Mouse (Mus musculus) liver, postnatal 0 days (tissue): ENCODE measurements around the gene Stard5.

ENCODE experiments used
- CTCF ChIP-seq: sonication (generic); IDR thresholded peaks from 2 replicates; pipeline ENCODE4 v1.5.1; 2016; ENCODE audit warnings: antibody characterized with exemption, low read depth
- EP300 ChIP-seq: IDR thresholded peaks from 2 replicates; pipeline ENCODE4 v1.6.1; 2016; ENCODE audit warnings: antibody characterized with exemption, low read depth, mild to moderate bottlenecking

- TF ChIP-seq CTCF (peak; percentile 83), EP300 (no peak)
Measured at GRCm38 (mm10) chr7:83599913-83600286, 31.9 kb upstream of the Stard5 start.
